Mouse (Mus musculus) hindbrain, embryonic 14.5 days (tissue): ENCODE measurements around the gene Crcp. TPM values are rescaled to one million over a fixed set of nuclear protein-coding genes. Genes with fewer than 3 reads are reported as not detected.

Source experiments
- ATAC-seq: fragments of 200-750 bp; cut with Nextera tagmentation; 2 replicates; pipeline ENCODE4 v1.8.0; 2017; ENCODE audit warnings: moderate number of reproducible peaks, mild to moderate bottlenecking, moderate TSS enrichment, moderate library complexity; ENCODE audit not compliant: low FRiP score
- DNase-seq: peaks from one replicate; pipeline ENCODE4 v3.0.0-alpha.2; 2015; ENCODE audit warnings: low spot score
- H3K27ac ChIP-seq: fragments of 300-500 bp; sonication (generic); 2 replicates; pipeline ENCODE4 v1.5.1; 2014; ENCODE audit warnings: mild to moderate bottlenecking, moderate library complexity
- H3K27me3 ChIP-seq: fragments of 300-500 bp; sonication (generic); 2 replicates; pipeline ENCODE4 v1.6.1; 2014; ENCODE audit warnings: mild to moderate bottlenecking, low read length, mixed read lengths; ENCODE audit not compliant: control insufficient read depth, insufficient read depth
- H3K36me3 ChIP-seq: fragments of 300-500 bp; sonication (generic); replicated peaks from 2 replicates; pipeline ENCODE4 v1.6.1; 2014; ENCODE audit not compliant: control insufficient read depth, insufficient read depth
- H3K4me1 ChIP-seq: fragments of 300-500 bp; sonication (generic); replicated peaks from 2 replicates; pipeline ENCODE4 v1.6.1; 2014; ENCODE audit warnings: antibody characterized with exemption, low read length, mixed read lengths; ENCODE audit not compliant: control insufficient read depth, insufficient read depth
- H3K4me2 ChIP-seq: fragments of 300-500 bp; sonication (generic); replicated peaks from 2 replicates; pipeline ENCODE4 v1.6.1; 2014; ENCODE audit warnings: mild to moderate bottlenecking, moderate library complexity
- H3K4me3 ChIP-seq: fragments of 300-500 bp; sonication (generic); replicated peaks from 2 replicates; pipeline ENCODE4 v1.5.1; 2014; ENCODE audit warnings: mild to moderate bottlenecking, low read length
- H3K9ac ChIP-seq: fragments of 300-500 bp; sonication (generic); 2 replicates; pipeline ENCODE4 v1.6.1; 2014
- H3K9me3 ChIP-seq: fragments of 300-500 bp; sonication (generic); 2 replicates; pipeline ENCODE4 v1.6.1; 2016; ENCODE audit warnings: low read length; ENCODE audit not compliant: control insufficient read depth
- WGBS: fragments of 180-500 bp; shearing (Covaris S2); extraction: QIAGEN DNeasy Blood & Tissue Kit; methylation state at CpG from one replicate; pipeline ENCODE4 v1.1.7; 2014; 5-methylcytosine and 5-hydroxymethylcytosine counted together
- polyA plus RNA-seq: library from polyadenylated mRNA; unstranded; fragments of >200 nt; fragmentation: Nextera tagmentation; extraction: Ambion mirVana; gene quantifications from 2 replicates; pipeline ENCODE4 v1.2.1, GENCODE M21; 2014

Gene Crcp
- polyA plus RNA-seq, 1 experiment from 2014 or later = 49.2 TPM

DNA sequence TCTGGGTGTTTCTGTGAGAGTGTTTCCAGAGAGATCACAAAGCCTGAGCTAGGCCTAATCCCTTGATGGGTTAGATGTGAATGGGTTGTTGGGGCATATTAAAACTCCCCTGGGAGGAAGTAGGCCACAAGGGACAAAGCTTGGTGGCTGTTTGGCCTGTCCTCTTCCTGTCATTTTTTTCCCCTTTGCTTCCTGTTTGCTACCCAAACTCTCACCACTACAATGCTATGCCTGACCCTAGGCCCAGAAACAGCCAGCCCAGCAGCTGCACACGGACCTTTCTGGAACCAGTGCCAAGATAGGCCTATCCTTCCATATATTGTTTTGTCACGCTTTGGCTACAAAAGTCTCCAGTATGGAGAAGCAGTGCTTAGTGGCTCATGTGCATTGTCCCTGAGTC, 33.0 kb downstream of the Crcp start:
- H3K27me3 ChIP-seq = no peaks in the 10 kb centered on the region
- 74% methylated on average over 2 of the region's 2 CpGs for WGBS
- no peak overlapping the region for H3K27ac ChIP-seq
- DNase-seq (no peak), ATAC-seq (no peak)
- peaks cover 20% of the 10 kb centered on the region for H3K36me3 ChIP-seq
- no peak overlapping the region for H3K4me2 ChIP-seq
- no peaks in the 10 kb centered on the region for H3K9me3 ChIP-seq
- no peaks in the 10 kb centered on the region for H3K4me1 ChIP-seq
- no peak overlapping the region for H3K4me3 ChIP-seq
- H3K9ac ChIP-seq = no peak overlapping the region

DNA sequence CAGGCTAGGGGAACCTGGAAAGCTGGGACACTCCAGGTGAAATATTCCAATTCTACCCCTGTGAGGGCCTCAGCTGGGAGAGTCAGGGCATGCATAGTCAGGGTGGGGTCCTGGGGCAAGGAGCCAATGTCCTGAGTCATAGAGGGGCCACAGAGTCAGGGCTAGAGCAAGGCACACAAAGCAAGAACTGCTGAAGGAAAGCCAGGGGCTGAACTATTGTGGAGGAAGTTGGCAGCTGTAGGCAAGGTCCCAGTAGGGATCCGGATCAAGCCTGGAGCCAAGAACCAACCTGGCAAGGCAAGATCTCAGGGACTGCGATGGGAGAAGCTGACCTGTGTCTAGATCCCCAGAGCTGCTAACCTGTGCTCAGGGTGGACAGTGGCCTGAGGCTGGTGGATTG, 34.7 kb downstream of the Crcp start:
- H3K27ac ChIP-seq = no peak overlapping the region
- ATAC-seq (no peak), DNase-seq (no peak)
- H3K27me3 ChIP-seq = no peaks in the 10 kb centered on the region
- H3K9me3 ChIP-seq = no peaks in the 10 kb centered on the region
- no peak overlapping the region for H3K9ac ChIP-seq
- H3K4me3 ChIP-seq = no peak overlapping the region
- peaks cover 17% of the 10 kb centered on the region for H3K36me3 ChIP-seq
- H3K4me2 ChIP-seq = no peak overlapping the region
- no peaks in the 10 kb centered on the region for H3K4me1 ChIP-seq
- WGBS = 69% methylated on average over 2 of the region's 2 CpGs

DNA sequence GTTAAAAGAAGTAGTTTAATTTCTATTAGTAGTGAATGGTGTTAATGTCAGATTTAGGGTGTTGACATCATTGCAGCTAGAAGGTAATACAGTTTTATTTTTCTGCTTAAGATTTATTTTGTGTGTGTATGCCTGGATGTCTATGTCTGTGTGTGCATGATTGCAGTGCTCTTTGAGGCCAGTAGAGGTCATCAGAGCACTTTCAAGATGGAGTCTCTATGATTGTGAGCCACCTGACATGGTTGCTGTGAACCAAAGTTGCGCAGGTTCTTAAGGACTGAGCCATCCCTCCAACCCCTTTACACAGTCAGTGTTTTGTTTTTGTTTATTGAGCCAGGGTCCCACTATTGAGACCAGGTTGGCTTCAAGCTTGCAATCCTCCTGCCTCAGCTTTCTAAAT, 36.5 kb downstream of the Crcp start:
- Histone ChIP-seq H3K4me3 (no peak overlapping the region), H3K27ac (no peak overlapping the region), H3K9me3 (no peaks in the 10 kb centered on the region), H3K9ac (no peak overlapping the region), H3K36me3 (peaks cover 5% of the 10 kb centered on the region), H3K4me2 (no peak overlapping the region), H3K27me3 (no peaks in the 10 kb centered on the region), H3K4me1 (no peaks in the 10 kb centered on the region)
- 100% methylated on average over 1 of the region's 1 CpGs for WGBS
- DNase-seq (no peak), ATAC-seq (no peak)

DNA sequence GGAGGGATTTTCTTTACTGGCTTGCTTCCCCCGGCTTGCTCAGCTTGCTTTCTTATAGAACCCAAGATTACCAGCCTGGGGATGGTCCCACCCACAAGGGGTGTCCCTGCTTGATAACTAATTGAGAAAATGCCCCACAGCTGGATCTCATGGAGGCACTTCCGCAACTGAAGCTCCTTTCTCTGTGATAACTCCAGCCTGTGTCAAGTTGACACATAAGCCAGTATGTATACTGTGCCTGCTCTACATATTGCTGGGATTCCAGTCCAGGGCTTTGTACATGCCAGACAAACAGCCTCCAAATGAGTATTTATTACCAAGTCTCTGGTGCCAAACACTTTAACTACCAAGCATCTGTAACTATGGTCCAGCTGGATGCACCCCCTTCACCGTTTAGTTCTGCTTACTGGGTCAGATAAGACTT, 38.8 kb downstream of the Crcp start:
- no peak overlapping the region for H3K4me3 ChIP-seq
- whole genome bisulfite sequencing = 77% methylated on average over 3 of the region's 3 CpGs
- H3K9ac ChIP-seq = no peak overlapping the region
- ATAC-seq (no peak), DNase-seq (no peak)
- H3K36me3 ChIP-seq = no peaks in the 10 kb centered on the region
- H3K27ac ChIP-seq = no peak overlapping the region
- H3K4me1 ChIP-seq = no peaks in the 10 kb centered on the region
- H3K4me2 ChIP-seq = no peak overlapping the region
- H3K9me3 ChIP-seq = no peaks in the 10 kb centered on the region
- no peaks in the 10 kb centered on the region for H3K27me3 ChIP-seq

DNA sequence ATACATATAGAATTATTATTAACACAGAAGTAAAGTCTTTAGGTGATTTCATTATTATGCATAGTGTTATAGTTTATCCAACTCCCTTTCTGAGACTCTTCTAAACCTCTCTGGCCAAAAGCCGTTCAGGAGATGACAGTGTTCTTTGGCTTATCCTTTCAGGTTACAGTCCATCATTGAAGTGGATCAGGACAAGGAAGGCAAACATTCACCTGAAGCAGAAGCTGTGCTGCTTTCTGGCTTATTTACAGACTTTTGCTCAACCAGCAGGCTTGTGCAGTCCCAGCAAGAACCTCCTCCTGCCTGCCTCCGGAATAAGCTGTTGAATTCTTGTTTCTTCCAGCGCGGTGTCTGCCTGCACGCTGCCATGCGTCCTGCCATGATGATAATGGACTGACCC, 43.9 kb downstream of the Crcp start, which contains the start of gene Tpst1:
Gene Tpst1, plus strand, starts transcription at position 301 of the 400 bp plus-strand sequence.
- Histone ChIP-seq H3K27me3 (no peaks in the 10 kb centered on the region), H3K9me3 (no peaks in the 10 kb centered on the region), H3K27ac (no peak within 1 kb of the TSS), H3K4me2 (no peak within 1 kb of the TSS), H3K36me3 (no peaks in the 10 kb centered on the region), H3K4me1 (no peaks in the 10 kb centered on the region), H3K9ac (no peak within 1 kb of the TSS), H3K4me3 (no peak within 1 kb of the TSS)
- DNase-seq (no peak), ATAC-seq (no peak)
- WGBS = 90% methylated on average over 6 of the region's 6 CpGs

DNA sequence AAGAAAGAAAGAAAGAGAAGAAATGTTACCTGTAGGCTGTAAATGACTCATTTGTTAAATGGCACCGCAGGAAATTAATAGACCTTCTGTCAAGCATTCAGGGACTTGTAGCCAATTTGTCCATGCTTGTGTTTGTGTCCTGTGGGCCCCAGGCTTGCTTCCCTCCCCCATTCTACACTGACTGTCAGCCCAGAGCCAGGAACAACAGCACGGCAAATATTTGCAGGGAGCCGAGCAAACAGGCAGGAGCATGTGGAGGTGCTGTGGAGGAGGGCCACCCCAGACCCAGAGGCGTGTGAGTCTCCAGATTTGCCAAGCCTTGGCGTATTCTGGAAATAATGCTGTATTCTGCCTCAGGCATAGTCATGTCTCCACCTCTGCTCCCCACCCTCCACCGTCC, 45.4 kb downstream of the Crcp start:
- ATAC-seq = no peak
- Histone ChIP-seq H3K27me3 (no peaks in the 10 kb centered on the region), H3K4me3 (no peak overlapping the region), H3K27ac (no peak overlapping the region), H3K36me3 (no peaks in the 10 kb centered on the region), H3K9me3 (no peaks in the 10 kb centered on the region), H3K9ac (no peak overlapping the region), H3K4me1 (no peaks in the 10 kb centered on the region), H3K4me2 (no peak overlapping the region)
- whole genome bisulfite sequencing = 83% methylated on average over 6 of the region's 6 CpGs
- DNase-seq = no peak

DNA sequence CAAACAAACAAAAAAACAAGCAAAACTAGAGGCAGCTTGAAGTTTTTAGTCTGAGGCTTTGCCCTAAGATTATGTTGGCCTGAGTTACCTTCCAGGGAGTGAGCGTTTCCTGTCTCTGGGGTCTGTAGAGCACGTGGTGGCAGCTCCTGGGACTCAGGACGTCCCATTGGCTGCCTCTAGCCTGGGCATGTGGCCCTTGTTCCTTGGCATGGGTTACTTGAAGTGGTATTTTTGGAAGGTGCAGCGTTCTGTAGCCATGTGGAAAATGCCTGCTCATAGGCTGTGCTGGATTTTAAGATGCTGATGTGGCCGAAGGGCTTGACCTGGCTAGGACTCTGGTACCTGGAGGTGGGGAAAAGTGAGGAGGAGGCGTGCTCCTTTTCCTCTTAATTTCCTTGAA, 47.3 kb downstream of the Crcp start:
- Histone ChIP-seq H3K27ac (no peak overlapping the region), H3K4me3 (no peak overlapping the region), H3K27me3 (no peaks in the 10 kb centered on the region), H3K4me1 (peaks cover 6% of the 10 kb centered on the region; the same call in 1 of the 2 replicates), H3K4me2 (no peak overlapping the region), H3K9ac (no peak overlapping the region), H3K9me3 (no peaks in the 10 kb centered on the region), H3K36me3 (no peaks in the 10 kb centered on the region)
- no peak for ATAC-seq
- 64% methylated on average over 6 of the region's 6 CpGs for WGBS
- DNase-seq = no peak

DNA sequence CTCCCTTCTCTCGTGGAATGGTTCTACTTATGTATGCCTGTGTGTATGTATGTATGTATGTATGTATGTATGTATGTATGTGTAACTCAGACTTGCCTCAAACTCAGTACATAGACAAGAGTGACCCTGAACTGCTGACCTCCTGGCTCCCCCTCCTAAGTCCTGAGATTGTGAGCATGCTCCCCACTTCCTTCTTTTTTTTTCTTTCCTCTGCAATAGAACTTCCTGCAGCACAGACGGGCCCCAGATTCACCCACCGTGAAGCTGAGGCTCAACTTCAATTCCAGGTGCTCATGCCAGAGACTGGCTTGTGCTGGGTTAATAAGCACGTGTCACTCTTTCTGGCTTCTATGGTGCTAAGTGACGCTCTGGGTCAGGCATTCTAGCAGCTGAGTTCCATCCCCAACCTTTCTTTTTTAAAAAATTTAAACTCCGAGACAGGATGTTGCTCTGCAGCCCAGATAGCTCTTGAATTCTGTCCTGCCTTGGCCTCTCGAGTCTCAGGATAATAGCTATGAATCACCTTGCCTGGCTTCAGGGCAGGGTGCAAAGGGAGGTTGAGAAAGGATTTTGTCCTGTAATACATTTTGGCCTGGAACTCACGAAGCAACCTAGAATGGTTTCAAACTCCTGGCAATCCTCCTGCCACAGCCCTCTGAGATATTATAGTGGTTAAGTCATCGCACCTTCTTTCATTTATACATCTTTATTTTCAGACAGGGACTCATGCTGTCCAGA, 49.2 kb downstream of the Crcp start:
- Histone ChIP-seq H3K4me1 (peaks cover 6% of the 10 kb centered on the region; the same call in 1 of the 2 replicates), H3K4me3 (no peak overlapping the region), H3K36me3 (no peaks in the 10 kb centered on the region), H3K27me3 (no peaks in the 10 kb centered on the region), H3K9ac (no peak overlapping the region; the same call in 1 of the 2 replicates), H3K9me3 (no peaks in the 10 kb centered on the region), H3K27ac (no peak overlapping the region), H3K4me2 (no peak overlapping the region; the same call in 1 of the 2 replicates)
- WGBS = 85% methylated on average over 9 of the region's 9 CpGs
- ATAC-seq (no peak), DNase-seq (no peak)

DNA sequence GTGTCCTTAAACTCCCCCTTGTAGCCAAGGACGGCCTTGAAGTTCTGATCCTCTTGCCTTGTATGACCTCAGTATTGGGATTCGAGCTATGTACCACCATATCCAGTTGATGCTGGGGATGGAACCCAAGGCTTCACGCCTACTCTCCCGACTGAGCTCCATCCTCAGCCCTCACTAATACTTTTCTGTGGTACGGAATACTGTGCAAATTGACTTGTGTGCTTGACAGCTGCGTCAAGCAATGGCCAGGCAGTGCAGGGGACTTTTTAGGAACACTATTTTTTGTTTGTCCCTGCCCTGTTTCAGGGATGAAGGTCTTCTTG, 49.7 kb downstream of the Crcp start:
- Histone ChIP-seq H3K4me1 (peaks cover 6% of the 10 kb centered on the region; the same call in 1 of the 2 replicates), H3K9ac (peak overlapping the region; percentile 94), H3K27me3 (no peaks in the 10 kb centered on the region), H3K4me2 (peak overlapping the region; percentile 77), H3K9me3 (no peaks in the 10 kb centered on the region), H3K36me3 (no peaks in the 10 kb centered on the region), H3K27ac (0 out of 2 replicates have a peak overlapping the region, but pooled peaks have one; percentile 45), H3K4me3 (peak overlapping the region; percentile 90)
- ATAC-seq = no peak
- DNase-seq = no peak
- WGBS = 43% methylated on average over 6 of the region's 6 CpGs
